Mouse (Mus musculus) CD8-positive naive resting alpha-beta T cell, adult 57 days (primary cell): ENCODE results near the gene Olfr788. TPM values are rescaled to one million over a fixed set of nuclear protein-coding genes. Genes with fewer than 3 reads are reported as not detected.

Source experiments
- total RNA-seq: library from RNA; stranded (reverse); gene quantifications from one replicate; pipeline ENCODE4 v1.2.4, GENCODE M21; 2023

The Olfr788 gene
- total RNA-seq = not detected

DNA sequence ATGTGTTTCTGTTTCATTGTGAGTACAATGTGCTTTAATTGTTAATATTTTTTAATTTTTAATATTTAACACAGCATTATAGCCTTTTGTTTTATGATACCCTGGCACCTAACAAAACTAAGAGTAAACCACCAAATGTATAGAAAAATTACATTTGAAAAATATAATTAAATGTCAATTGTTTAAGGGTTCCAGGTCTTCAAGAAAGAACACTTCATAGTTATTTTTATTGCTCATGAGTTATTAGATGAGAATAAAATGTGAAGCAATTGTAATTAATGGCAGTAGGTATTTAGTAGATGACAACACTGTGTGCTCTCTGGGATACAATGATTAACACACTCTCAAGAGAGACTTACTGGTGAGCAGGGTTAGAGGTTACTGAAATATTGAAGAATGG is at the start of gene Olfr788:
TSS of gene Olfr788 (plus strand) at position 301 of the 400 bp plus-strand sequence.

GRCm38 (mm10) chr10:129427006-129427405 is 43.8 kb upstream of the Olfr788 start, which contains the start of gene Olfr786:
Olfr786 (plus strand) TSS chr10:129427306.

GRCm38 (mm10) chr10:129461562-129461961 is 9.2 kb upstream of the Olfr788 start, which contains the start of gene Olfr787:
Olfr787 (plus strand) TSS chr10:129461862.

DNA sequence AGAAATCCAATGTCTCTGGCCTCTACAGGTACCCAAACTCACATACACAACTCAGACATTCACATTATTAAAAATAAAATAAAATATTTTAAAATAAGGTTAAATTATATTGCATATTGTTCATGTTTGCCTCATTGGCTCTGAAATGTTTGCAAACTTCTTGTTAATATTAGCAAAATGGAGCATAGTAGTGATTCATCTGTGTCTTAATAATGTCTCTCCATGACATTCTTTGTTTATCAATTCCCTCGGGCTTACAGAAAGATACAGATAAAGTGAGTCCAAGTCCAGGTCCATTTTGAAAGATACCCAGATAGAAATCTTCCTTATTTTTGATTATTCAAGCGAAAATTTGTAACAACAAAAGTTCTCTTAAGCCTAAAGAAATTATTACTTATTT is 13.7 kb downstream of the Olfr788 start, which contains the start of gene Olfr789:
TSS of gene Olfr789 (plus strand) at position 301 of the 400 bp plus-strand sequence.

DNA sequence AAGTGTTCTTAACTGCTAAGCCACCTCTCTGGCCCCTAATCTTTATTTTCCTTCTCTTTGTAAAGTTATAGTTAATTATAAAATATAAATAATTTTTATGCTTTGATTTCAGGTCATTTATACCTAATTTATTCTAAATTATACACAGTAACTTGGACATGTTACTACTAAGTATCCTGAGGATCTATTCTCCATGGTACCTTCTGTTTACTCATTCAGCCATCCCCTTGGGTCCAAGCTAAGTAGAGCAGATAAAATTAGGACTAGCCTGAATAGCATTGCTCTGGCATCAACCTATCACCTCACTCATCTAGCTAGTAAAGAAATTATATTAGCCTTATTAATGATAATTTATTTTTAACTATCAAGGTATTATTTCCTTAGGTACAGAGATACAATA is 27.4 kb downstream of the Olfr788 start, which contains the start of gene Olfr790:
TSS of gene Olfr790 (plus strand) at position 301 of the 400 bp plus-strand sequence.

GRCm38 (mm10) chr10:129521492-129521891 is 50.7 kb downstream of the Olfr788 start, which contains the start of gene Olfr791:
Olfr791 (plus strand) TSS chr10:129521792.

Other genes starting within 250 kb of the Olfr788 start
- not detected for gene Olfr774, start 234.8 kb upstream of the Olfr788 start, total RNA-seq
- not detected for gene Olfr775, start 222.6 kb upstream of the Olfr788 start, total RNA-seq
- gene Olfr776, start 211.9 kb upstream of the Olfr788 start, total RNA-seq = not detected
- not detected for gene Olfr777, start 199.5 kb upstream of the Olfr788 start, total RNA-seq
- not detected for gene Olfr780, start 152.9 kb upstream of the Olfr788 start, total RNA-seq
- not detected for gene Olfr781, start 142.1 kb upstream of the Olfr788 start, total RNA-seq
- not detected for gene Olfr782, start 122.1 kb upstream of the Olfr788 start, total RNA-seq
- gene Olfr784, start 86.9 kb upstream of the Olfr788 start, total RNA-seq = not detected
- gene Olfr785, start 65.6 kb upstream of the Olfr788 start, total RNA-seq = not detected
- not detected for gene Olfr786, start 43.7 kb upstream of the Olfr788 start, total RNA-seq
- not detected for gene Olfr787, start 9.1 kb upstream of the Olfr788 start, total RNA-seq
- gene Olfr789, start 13.8 kb downstream of the Olfr788 start, total RNA-seq = not detected
- not detected for gene Olfr790, start 27.5 kb downstream of the Olfr788 start, total RNA-seq
- gene Olfr791, start 50.8 kb downstream of the Olfr788 start, total RNA-seq = not detected
- gene Olfr792, start 68.2 kb downstream of the Olfr788 start, total RNA-seq = not detected
- not detected for gene Olfr794, start 96.7 kb downstream of the Olfr788 start, total RNA-seq
- not detected for gene Olfr796, start 141.6 kb downstream of the Olfr788 start, total RNA-seq
- gene Olfr798, start 156.9 kb downstream of the Olfr788 start, total RNA-seq = not detected
- gene Olfr799, start 166.5 kb downstream of the Olfr788 start, total RNA-seq = not detected
- not detected for gene Olfr800, start 186.7 kb downstream of the Olfr788 start, total RNA-seq
- gene Olfr801, start 202.9 kb downstream of the Olfr788 start, total RNA-seq = not detected
- not detected for gene Olfr802, start 217.2 kb downstream of the Olfr788 start, total RNA-seq
- not detected for gene Olfr803, start 223.3 kb downstream of the Olfr788 start, total RNA-seq
- gene Olfr804, start 232.2 kb downstream of the Olfr788 start, total RNA-seq = not detected